Mouse (Mus musculus): ENCODE measurements at regions not wholly inside any gene's neighbourhood (a gene's known extent, or its start where the extent isn't known, plus 50 kb on each side); places are given as distances from the start of the nearest gene placed in this dataset.

- no peak for DNase-seq
Measured at GRCm38 (mm10) chr1:107908236-107909063, 318.6 kb downstream of the Serpinb8 start.

- DNase-seq, result no peak
Measured at GRCm38 (mm10) chr1:107914671-107915590, 325.1 kb downstream of the Serpinb8 start.

DNA sequence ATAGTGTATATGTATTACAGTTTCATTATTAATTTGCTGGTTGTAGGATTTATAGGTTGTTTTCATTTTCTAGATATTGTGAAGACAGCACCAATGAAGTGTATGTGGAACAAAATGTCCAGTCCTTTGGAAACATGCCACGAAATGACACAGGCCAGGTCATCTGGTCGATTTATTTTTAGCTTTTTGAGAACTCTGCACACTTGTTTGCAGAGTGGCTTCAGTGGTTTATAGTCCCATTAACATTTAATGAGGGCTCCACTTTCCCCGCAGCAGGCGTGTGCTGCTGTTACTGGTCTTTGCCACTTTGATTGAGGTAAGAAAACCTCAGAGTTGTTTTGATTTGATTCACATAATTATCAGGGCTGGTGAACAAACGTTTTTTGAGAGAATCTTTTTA lies 327.2 kb downstream of the Serpinb8 start:
- DNase-seq, result no peak

- DNase-seq, result peak; percentile 19 to 34
Measured at GRCm38 (mm10) chr1:107941601-107942270, 351.9 kb downstream of the Serpinb8 start.

GRCm38 (mm10) chr1:107946204-107946939 lies 356.6 kb downstream of the Serpinb8 start:
- DNase-seq, result no peak

- DNase-seq, result peak in 1 of 2 experiments; percentile 17
Measured at GRCm38 (mm10) chr1:107950396-107950795, 360.6 kb downstream of the Serpinb8 start.

- no peak for DNase-seq
Measured at GRCm38 (mm10) chr1:107961009-107961408, 371.2 kb downstream of the Serpinb8 start.

DNA sequence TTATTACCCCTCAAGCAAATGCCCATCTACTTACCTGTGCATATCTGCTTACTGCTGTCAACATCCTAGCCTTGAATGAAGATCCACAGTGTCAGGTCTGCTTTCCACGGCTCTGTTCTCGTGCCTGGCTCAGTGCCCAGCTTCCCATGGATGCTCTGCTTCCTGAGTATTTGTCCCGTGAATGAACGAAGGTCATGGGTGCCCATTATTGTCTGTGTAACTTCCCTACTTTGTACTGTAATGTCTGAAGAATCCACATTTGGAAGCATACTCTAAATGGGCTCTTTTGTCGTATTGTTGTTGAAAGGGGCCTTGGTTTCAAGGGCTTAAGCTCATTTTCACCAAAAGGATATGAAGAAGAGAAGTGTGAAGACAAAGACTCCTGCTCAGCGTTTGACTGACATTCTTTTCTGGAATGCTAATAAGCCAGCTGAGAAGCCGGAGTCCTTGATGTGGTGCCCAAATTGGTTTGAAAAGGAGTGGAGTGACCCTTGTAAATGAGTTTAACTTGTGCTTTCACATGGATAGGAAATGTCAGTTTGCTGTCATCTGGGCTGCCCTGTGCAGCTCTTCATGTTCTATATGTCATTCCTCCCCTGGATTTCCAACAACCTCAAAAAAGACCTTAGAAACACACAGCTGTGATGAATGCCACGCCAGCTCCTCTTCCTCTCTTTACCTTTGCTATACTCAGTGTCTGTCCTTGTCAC lies 386.0 kb downstream of the Serpinb8 start:
- DNase-seq, result no peak

GRCm38 (mm10) chr1:107977686-107978085 lies 387.9 kb downstream of the Serpinb8 start:
- DNase-seq, result no peak

DNA sequence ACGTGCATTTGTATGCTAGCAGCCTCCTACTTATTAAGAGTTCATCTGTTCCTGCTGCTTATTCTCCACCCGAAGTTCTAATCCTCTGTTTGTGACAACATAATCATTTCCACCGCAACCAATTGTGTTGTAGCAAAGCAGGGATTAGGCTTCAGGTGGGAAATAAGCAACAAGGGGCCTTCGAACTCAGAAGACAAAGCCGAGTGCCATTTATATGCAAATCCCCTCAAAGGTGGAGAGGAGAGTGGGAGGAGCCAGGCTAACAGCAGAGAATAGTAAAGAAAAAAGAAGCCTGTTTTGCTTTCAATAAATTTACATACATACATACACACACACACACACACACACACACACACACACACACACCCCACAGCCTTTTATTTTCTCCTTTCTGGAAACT lies 388.6 kb downstream of the Serpinb8 start:
- no peak for DNase-seq

GRCm38 (mm10) chr1:107985646-107986045 lies 395.8 kb downstream of the Serpinb8 start:
- DNase-seq, result no peak

GRCm38 (mm10) chr1:107988076-107988475 lies 398.3 kb downstream of the Serpinb8 start:
- DNase-seq, result no peak

- DNase-seq, result no peak
Measured at GRCm38 (mm10) chr1:107993013-107993412, 403.2 kb downstream of the Serpinb8 start.

DNA sequence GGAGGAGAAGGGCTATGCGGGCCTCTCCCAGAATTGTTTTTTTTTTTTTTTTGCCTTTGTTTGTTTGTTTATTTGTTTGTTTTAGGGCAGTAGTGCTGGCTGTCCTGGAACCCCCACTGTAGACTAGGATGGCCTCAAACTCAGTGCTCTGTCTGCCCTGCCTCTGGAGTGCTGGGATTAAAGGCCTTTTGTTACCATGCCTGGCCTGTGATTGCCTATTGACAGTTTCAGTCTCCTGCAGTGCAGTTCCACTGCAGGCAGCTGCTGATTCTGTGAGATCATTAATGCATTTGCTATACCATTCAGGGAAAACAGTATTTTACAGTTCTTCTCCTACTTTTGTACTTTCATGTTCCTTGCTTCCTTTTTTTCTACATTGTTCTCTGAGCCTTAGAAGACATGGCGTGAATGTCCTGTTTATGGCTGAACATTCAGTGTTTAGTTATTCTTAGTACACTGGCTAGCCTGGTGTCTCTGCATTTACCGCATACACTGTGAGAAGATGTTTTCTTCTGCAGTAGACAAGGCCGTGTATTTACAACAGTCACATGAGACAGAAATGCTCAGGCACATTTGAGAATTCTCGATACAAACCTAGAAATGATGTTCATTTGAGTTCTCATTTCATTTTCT lies 434.0 kb downstream of the Serpinb8 start:
- DNase-seq, result no peak

- DNase-seq, result no peak
Measured at GRCm38 (mm10) chr1:108024705-108025104, 434.9 kb downstream of the Serpinb8 start.

DNA sequence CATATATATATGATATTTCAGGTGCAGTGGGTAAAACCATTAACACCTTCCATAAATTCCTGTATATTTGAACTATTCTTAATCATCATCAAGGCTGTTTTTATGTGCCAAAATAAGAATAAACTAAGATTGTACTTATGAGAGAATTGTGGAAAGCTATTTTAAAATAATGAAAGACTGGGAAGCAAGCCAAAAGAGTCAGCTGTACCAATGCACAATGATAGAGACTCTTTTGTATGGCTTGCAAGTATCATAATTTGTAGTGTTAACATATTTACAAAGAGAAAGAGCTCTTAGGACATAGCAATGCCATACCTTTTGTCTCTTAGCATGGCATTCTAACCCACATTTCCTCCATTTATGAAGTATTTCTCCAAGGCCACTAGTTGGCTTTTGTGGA lies 436.7 kb downstream of the Serpinb8 start:
- no peak for DNase-seq

GRCm38 (mm10) chr1:108046194-108046593 lies 456.4 kb downstream of the Serpinb8 start:
- no peak for DNase-seq

DNA sequence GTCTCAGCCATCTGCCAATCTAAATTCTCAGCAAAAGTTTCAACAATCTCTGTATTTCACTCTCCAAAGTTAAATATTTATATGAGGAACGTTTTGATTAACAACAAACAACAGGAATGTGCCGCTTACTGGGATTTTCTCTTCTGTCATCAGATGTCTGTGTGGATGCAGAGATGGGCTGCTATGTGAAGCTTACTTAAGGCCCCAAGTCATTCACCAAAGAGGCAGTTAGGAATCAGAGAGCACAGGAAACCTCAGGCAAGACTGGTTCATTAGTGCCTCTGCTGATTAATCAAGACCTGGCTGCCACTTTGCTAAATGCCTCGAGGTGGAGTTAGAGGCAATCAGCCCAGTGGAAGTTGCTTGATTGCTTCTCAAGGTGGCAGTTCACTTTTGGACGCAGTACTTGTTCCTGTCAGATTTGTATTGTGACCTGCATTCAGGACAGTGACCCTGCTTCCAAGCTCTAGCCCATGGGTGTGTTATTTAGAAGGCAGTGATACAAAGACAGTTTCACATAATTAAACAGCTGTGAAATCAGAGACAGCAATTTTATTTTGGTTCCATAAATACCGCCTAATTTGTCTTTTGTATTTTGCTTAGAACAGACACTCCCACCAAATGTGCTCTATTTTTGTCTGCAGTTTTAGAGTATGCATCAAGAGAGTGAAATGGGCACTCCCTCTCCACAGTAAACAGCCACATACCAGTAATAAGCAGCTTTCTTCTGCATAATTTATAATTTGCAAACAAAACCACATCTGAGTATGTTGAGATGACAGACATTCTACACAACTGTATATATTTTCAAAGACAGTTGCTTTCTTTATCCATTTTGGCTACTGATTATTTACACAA lies 457.3 kb downstream of the Serpinb8 start:
- DNase-seq, result peak in 1 of 2 experiments; percentile 18

DNA sequence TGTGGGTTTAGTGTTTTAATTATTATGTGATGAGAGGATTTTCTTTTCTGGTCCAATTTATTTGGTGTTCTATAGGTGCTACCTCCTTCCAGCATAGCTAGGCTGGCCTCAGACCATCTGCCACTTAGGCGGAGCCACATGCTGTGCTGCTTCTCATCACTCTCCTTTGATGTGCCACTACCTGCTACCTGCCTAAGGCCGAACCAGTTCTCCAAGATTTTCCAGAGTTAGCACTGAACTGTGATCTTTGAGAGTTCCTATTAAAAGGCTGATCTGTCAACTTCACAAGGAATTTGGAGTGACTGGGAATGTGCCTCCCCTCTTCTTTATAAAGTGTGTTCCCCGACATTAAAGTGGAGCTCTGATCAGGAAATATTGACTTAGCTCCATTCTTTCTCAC lies 504.8 kb downstream of the Serpinb8 start:
- peak in 1 of 2 experiments; percentile 16 for DNase-seq

DNA sequence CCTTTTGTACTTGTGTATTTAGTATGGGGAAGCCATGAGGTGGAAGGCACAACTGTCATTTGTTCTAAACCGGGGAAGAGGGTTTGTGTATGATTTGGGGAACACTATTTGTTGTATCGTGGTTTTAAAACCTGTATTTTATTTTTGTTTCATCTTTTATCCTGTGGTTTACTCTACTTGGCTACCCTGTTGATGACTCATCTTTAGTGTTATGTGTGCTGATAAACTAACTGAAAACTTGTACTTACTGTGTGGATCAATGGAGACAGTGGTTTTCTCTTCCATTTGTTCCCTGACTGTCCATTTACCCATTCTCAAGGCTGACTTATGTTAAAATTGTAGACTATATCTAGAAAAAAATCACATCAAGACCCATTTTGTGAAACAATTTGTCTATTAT lies 512.8 kb downstream of the Serpinb8 start:
- no peak for DNase-seq
